Mouse (Mus musculus): ENCODE measurements around the gene Gm10803.

- no peak for TF ChIP-seq FLI1 (IDR thresholded peaks at IDR 0.05; ENCODE audit: low read length)
- no peak for TF ChIP-seq GATA1 (IDR thresholded peaks at IDR 0.05; ENCODE audit: borderline replicate concordance, low read length)
These were observed 22.9 kb upstream of the Gm10803 start for GRCm38 (mm10) chr2:93537385-93537967.

Measured in megakaryocyte, embryonic 14.5 days (primary cell).